Mouse (Mus musculus) heart, embryonic 11.5 days (tissue): ENCODE data around the gene Gng8. TPM values are rescaled to one million over a fixed set of nuclear protein-coding genes. Genes with fewer than 3 reads are reported as not detected.

ENCODE experiments used
- ATAC-seq: fragments of 200-750 bp; cut with Nextera tagmentation; replicated peaks from 2 replicates; pipeline ENCODE4 v1.8.0; 2017; ENCODE audit warnings: moderate library complexity; ENCODE audit not compliant: insufficient number of reproducible peaks, low FRiP score, low TSS enrichment
- H3K27ac ChIP-seq: fragments of 300-500 bp; sonication (generic); 2 replicates; pipeline ENCODE4 v1.5.1; 2014; ENCODE audit warnings: mild to moderate bottlenecking, low read depth, low read length
- H3K27me3 ChIP-seq: fragments of 300-500 bp; sonication (generic); 2 replicates; pipeline ENCODE4 v1.6.1; 2014; ENCODE audit warnings: mild to moderate bottlenecking, low read length, mixed read lengths; ENCODE audit not compliant: control insufficient read depth, insufficient read depth
- H3K36me3 ChIP-seq: fragments of 300-500 bp; sonication (generic); 2 replicates; pipeline ENCODE4 v1.6.1; 2014; ENCODE audit warnings: mild to moderate bottlenecking, low read length, moderate library complexity, mixed read lengths; ENCODE audit not compliant: control insufficient read depth, insufficient read depth
- H3K4me1 ChIP-seq: fragments of 300-500 bp; sonication (generic); 2 replicates; pipeline ENCODE4 v1.6.1; 2014; ENCODE audit warnings: low read length; ENCODE audit not compliant: control insufficient read depth, insufficient read depth
- H3K4me2 ChIP-seq: fragments of 300-500 bp; sonication (generic); 2 replicates; pipeline ENCODE4 v1.6.1; 2014; ENCODE audit warnings: mild to moderate bottlenecking, moderate library complexity
- H3K4me3 ChIP-seq: fragments of 300-500 bp; sonication (generic); 2 replicates; pipeline ENCODE4 v1.5.1; 2014; ENCODE audit warnings: low read depth, low read length
- H3K9ac ChIP-seq: fragments of 300-500 bp; sonication (generic); 2 replicates; pipeline ENCODE4 v1.6.1; 2014; ENCODE audit warnings: mild to moderate bottlenecking, low read depth, low read length, moderate library complexity
- H3K9me3 ChIP-seq: fragments of 300-500 bp; sonication (generic); replicated peaks from 2 replicates; pipeline ENCODE4 v1.6.1; 2016; ENCODE audit warnings: low read length; ENCODE audit not compliant: control insufficient read depth
- WGBS: fragments of 180-500 bp; shearing (Covaris S2); extraction: QIAGEN DNeasy Blood & Tissue Kit; methylation state at CpG from one replicate; pipeline ENCODE4 v1.1.7; 2014; ENCODE audit not compliant: insufficient replicate concordance; 5-methylcytosine and 5-hydroxymethylcytosine counted together
- polyA plus RNA-seq: library from polyadenylated mRNA; unstranded; fragments of >200 nt; fragmentation: Nextera tagmentation; extraction: Ambion mirVana; gene quantifications from 2 replicates; pipeline ENCODE4 v1.2.1, GENCODE M21; 2014

Gene Gng8
- polyA plus RNA-seq, 1 experiment from 2014 or later = 4.2 TPM

GRCm38 (mm10) chr7:16879796-16880547 lies 11.6 kb upstream of the Gng8 start:
- peak; percentile 43; the same call in 1 of the 2 replicates for ATAC-seq

GRCm38 (mm10) chr7:16880615-16881014 lies 11.0 kb upstream of the Gng8 start:
- H3K9ac ChIP-seq = peak overlapping the region; percentile 67; the same call in 1 of the 2 replicates
- peak overlapping the region; percentile 98 for H3K27ac ChIP-seq
- H3K9me3 ChIP-seq = peaks cover 9% of the 10 kb centered on the region
- peaks cover 11% of the 10 kb centered on the region for H3K27me3 ChIP-seq
- 23% methylated on average over 5 of the region's 5 CpGs for WGBS
- peaks cover 34% of the 10 kb centered on the region for H3K4me1 ChIP-seq
- H3K4me2 ChIP-seq = peak overlapping the region; percentile 38
- no peak overlapping the region for H3K4me3 ChIP-seq
- H3K36me3 ChIP-seq = peaks cover 32% of the 10 kb centered on the region
- ATAC-seq = no peak

More at GRCm38 (mm10) chr7:16879796-16880547, 11.6 kb upstream of the Gng8 start:
- Histone ChIP-seq H3K4me3 (peak overlapping the region; percentile 5; the same call in 1 of the 2 replicates), H3K4me2 (peak overlapping the region; percentile 38), H3K27ac (peak overlapping the region; percentile 98), H3K9me3 (peaks cover 5% of the 10 kb centered on the region; the same call in 1 of the 2 replicates), H3K4me1 (peaks cover 34% of the 10 kb centered on the region), H3K9ac (peak overlapping the region; percentile 67; the same call in 1 of the 2 replicates), H3K27me3 (peaks cover 6% of the 10 kb centered on the region), H3K36me3 (peaks cover 26% of the 10 kb centered on the region)
- 16% methylated on average over 9 of the region's 9 CpGs for WGBS

- Histone ChIP-seq H3K4me1 (peaks cover 26% of the 10 kb centered on the region), H3K36me3 (peaks cover 56% of the 10 kb centered on the region), H3K27ac (no peak overlapping the region; the same call in 1 of the 2 replicates), H3K9ac (no peak overlapping the region), H3K4me2 (no peak overlapping the region), H3K9me3 (peaks cover 14% of the 10 kb centered on the region), H3K4me3 (no peak overlapping the region), H3K27me3 (peaks cover 21% of the 10 kb centered on the region)
- no peak for ATAC-seq
- WGBS = 72% methylated on average over 6 of the region's 6 CpGs
Measured at GRCm38 (mm10) chr7:16883162-16883561, 8.4 kb upstream of the Gng8 start.

DNA sequence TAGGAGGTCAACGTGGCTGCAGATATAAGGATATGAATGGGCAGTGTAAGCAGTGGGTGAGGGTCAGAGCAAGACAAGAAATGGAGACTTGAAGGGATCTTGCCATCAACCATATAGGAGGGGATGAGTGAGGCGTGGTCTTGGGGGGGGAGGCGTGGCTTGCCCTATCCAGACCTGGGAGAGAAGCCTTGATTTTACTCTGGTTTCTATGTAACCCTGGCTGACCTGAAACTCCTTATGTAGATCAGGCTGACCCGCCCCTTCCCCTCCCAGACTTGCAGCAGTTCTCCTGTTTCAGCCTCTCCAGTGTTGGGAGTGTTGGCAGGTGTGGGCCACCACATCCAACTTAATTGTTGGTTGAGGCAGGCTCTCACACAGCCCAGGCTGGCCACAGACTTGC lies 7.3 kb upstream of the Gng8 start:
- H3K27ac ChIP-seq = no peak overlapping the region
- ATAC-seq = no peak
- no peak overlapping the region for H3K4me3 ChIP-seq
- H3K9ac ChIP-seq = no peak overlapping the region
- H3K4me1 ChIP-seq = peaks cover 26% of the 10 kb centered on the region
- no peak overlapping the region for H3K4me2 ChIP-seq
- WGBS = 61% methylated on average over 4 of the region's 4 CpGs
- peaks cover 56% of the 10 kb centered on the region for H3K36me3 ChIP-seq
- peaks cover 14% of the 10 kb centered on the region for H3K9me3 ChIP-seq
- peaks cover 21% of the 10 kb centered on the region for H3K27me3 ChIP-seq

DNA sequence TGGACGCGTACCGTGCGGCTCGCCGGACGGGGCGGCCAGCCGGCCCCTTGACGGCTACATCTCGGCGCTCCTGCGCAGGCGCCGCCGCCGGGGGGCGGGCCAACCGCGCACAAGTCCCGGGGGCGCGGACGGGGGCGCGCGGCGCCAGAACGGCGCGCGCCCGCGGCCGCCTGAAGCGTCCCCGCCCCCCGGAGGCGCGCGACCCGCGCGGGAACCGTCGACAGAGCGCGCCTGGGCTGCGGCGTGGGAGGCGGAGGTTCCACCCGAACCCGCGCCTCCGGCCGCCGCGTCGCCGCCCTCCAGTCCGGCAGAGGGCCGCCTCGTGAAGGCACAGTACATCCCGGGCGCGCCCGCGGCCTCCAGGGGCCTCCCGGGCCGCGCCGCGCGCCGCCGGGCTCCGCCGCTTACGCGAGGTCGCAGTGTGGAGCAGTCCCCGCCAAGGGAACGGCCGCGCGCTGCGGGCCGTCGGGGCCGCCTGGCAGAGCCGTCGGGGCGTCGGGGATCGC lies 6.3 kb upstream of the Gng8 start:
- H3K9ac ChIP-seq = no peak overlapping the region

DNA sequence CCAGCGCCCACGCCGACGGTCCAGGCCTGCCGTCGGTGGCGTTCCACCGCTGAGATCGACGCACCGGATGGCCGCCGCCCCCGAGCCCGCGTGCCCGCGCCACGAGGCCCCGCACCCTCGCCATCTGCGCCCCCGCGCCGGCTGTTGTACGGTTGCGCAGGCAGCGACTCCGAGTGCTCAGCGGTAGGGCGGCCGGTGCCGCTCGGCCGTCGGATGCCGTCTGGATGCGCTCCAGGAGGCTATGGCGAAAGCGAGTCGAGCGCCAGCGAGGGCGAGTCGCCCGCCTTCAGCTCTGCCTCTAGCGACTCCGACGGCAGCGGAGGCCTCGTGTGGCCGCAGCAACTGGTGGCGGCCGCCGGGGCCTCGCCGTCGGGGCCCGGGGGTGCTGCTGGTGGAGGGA lies 5.7 kb upstream of the Gng8 start:
- Histone ChIP-seq H3K36me3 (peaks cover 56% of the 10 kb centered on the region), H3K4me1 (peaks cover 19% of the 10 kb centered on the region), H3K4me3 (peak overlapping the region; percentile 27), H3K27me3 (peaks cover 21% of the 10 kb centered on the region), H3K9ac (no peak overlapping the region), H3K9me3 (peaks cover 14% of the 10 kb centered on the region), H3K4me2 (no peak overlapping the region), H3K27ac (no peak overlapping the region)
- WGBS = 50% methylated on average over 57 of the region's 59 CpGs
- no peak for ATAC-seq

More for the DNA sequence above, 6.3 kb upstream of the Gng8 start:
- peak overlapping the region; percentile 52 for H3K4me2 ChIP-seq
- ATAC-seq = peak; percentile 21; the same call in 1 of the 2 replicates
- no peak overlapping the region for H3K27ac ChIP-seq
- H3K4me3 ChIP-seq = peak overlapping the region; percentile 27
- H3K36me3 ChIP-seq = peaks cover 56% of the 10 kb centered on the region
- peaks cover 14% of the 10 kb centered on the region for H3K9me3 ChIP-seq
- H3K4me1 ChIP-seq = peaks cover 21% of the 10 kb centered on the region
- 18% methylated on average over 74 of the region's 95 CpGs for WGBS
- H3K27me3 ChIP-seq = peaks cover 21% of the 10 kb centered on the region

DNA sequence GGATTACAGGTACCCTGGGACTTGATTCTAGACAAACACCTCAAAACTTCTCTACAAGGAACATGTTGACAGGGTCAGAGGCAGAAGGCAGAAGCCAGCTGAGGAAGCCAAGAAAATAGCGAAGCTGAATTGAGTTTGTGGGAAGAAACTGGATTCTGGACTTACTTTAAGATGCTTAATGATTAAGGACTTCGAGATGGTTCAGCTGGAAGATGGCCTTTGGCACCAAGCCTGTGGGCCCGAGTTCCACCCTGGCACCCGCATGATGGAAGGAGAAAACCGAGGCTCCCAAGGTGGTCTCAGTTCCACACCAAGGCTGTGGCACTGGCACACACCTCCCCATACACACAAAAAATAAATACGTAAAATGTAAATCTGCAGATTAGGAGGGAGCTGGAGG lies 1.1 kb upstream of the Gng8 start:
- Histone ChIP-seq H3K4me2 (peak overlapping the region; percentile 65), H3K4me3 (peak overlapping the region; percentile 22), H3K9ac (peak overlapping the region; percentile 40), H3K9me3 (peaks cover 6% of the 10 kb centered on the region), H3K4me1 (peaks cover 20% of the 10 kb centered on the region), H3K27me3 (peaks cover 41% of the 10 kb centered on the region), H3K36me3 (peaks cover 24% of the 10 kb centered on the region), H3K27ac (peak overlapping the region; percentile 85)
- ATAC-seq = no peak
- 13% methylated on average over 6 of the region's 6 CpGs for WGBS

DNA sequence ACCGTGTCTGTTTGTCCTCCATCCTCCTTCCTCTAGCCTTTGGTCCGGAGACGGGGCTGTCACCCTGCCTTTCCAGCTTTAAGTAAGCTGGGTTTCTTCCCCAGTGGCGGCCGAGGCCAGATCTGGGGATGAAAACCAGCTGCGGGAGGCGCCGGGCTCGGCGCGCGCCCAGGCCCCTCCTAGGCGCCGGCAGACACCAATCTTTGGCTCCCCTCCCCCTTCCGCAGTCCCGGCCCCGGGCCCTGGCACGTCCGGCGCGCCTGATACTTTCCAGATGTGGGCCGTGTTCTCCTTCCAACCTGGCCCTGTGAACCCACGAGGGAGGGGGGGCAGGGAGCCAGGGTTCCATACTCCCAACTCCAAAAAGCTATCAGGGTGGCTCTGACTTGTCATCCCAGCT lies 642 bp upstream of the Gng8 start:
- Histone ChIP-seq H3K4me2 (peak overlapping the region; percentile 65), H3K4me1 (peaks cover 20% of the 10 kb centered on the region), H3K27me3 (peaks cover 37% of the 10 kb centered on the region), H3K36me3 (peaks cover 20% of the 10 kb centered on the region), H3K9ac (peak overlapping the region; percentile 40), H3K4me3 (peak overlapping the region; percentile 22), H3K9me3 (peaks cover 2% of the 10 kb centered on the region), H3K27ac (peak overlapping the region; percentile 85)
- 2% methylated on average over 22 of the region's 23 CpGs for WGBS
- peak; percentile 61 for ATAC-seq
